Comparison of ENCODE assay signal across 8 mouse cellular contexts in genomic region chr9:59485511-59486075, GRCm38 (mm10). TPM values are rescaled to one million over a fixed set of nuclear protein-coding genes. Genes with fewer than 3 reads are reported as not detected.
DNase-seq lines count a peak whose midpoint lies in the region; ATAC-seq and TF ChIP-seq lines count a peak whose summit lies in the region.

No protein-coding gene starts in this region.

- WGBS in forebrain, embryonic 13.5 days: under 1% methylated on average over 34 of the region's 34 CpGs
- under 1% methylated on average over 34 of the region's 34 CpGs for WGBS in heart, postnatal 0 days
- WGBS in lung, embryonic 15.5 days: under 1% methylated on average over 31 of the region's 34 CpGs

- peak; percentile 49 for DNase-seq in c-Kit-positive CD71-positive TER-119-positive erythroid progenitor cells, embryonic 14.5 days (ENCODE audit: low spot score)
- peak; percentile 36 for DNase-seq in heart, postnatal 0 days (ENCODE audit: low spot score)
- peak; percentile 29 to 36 for DNase-seq in layer of hippocampus, adult 2 months (ENCODE audit: low spot score in 2 of 2)
- peak; percentile 56 to 57 for DNase-seq in thymus, adult 18-20 months

- H3K36me3 ChIP-seq in ES-Bruce4 (ENCODE audit: control insufficient read depth, insufficient read depth, low read length, poor library complexity, severe bottlenecking): 0 out of 2 replicates have a peak, but pooled peaks cover 2% of the 10 kb centered on the region
- no peaks in the 10 kb centered on the region for H3K36me3 ChIP-seq in forebrain, embryonic 13.5 days (ENCODE audit: poor library complexity, severe bottlenecking)
- H3K36me3 ChIP-seq in heart, postnatal 0 days (replicated peaks; ENCODE audit: control insufficient read depth, insufficient read depth, low read length): no peaks in the 10 kb centered on the region
- no peaks in the 10 kb centered on the region for H3K36me3 ChIP-seq in lung, embryonic 15.5 days

- H3K4me1 ChIP-seq in ES-Bruce4 (ENCODE audit: control insufficient read depth, insufficient read depth, low read length): no peaks in the 10 kb centered on the region
- H3K4me1 ChIP-seq in forebrain, embryonic 13.5 days: peaks cover 27% of the 10 kb centered on the region
- peaks cover 5% of the 10 kb centered on the region; the same call in 1 of the 2 replicates for H3K4me1 ChIP-seq in heart, postnatal 0 days (ENCODE audit: control insufficient read depth, insufficient read depth)
- 0 out of 2 replicates have a peak, but pooled peaks cover 4% of the 10 kb centered on the region for H3K4me1 ChIP-seq in lung, embryonic 15.5 days

- H3K27ac ChIP-seq in ES-Bruce4 (ENCODE audit: insufficient read depth, low read length): peak overlapping the region; percentile 68
- peak overlapping the region; percentile 100 for H3K27ac ChIP-seq in forebrain, embryonic 13.5 days
- H3K27ac ChIP-seq in heart, postnatal 0 days (ENCODE audit: low read depth): peak overlapping the region; percentile 99
- peak overlapping the region; percentile 92 for H3K27ac ChIP-seq in layer of hippocampus, adult 2 months
- peak overlapping the region; percentile 99 for H3K27ac ChIP-seq in lung, embryonic 15.5 days

- H3K4me3 ChIP-seq in ES-Bruce4 (ENCODE audit: low read depth, low read length): peak overlapping the region; percentile 93
- peak overlapping the region; percentile 100 for H3K4me3 ChIP-seq in forebrain, embryonic 13.5 days
- peak overlapping the region; percentile 88 for H3K4me3 ChIP-seq in heart, postnatal 0 days (ENCODE audit: low read depth, low read length)
- peak overlapping the region; percentile 55 for H3K4me3 ChIP-seq in layer of hippocampus, adult 2 months
- H3K4me3 ChIP-seq in lung, embryonic 15.5 days: peak overlapping the region; percentile 89

- H3K9me3 ChIP-seq in ES-Bruce4 (replicated peaks; ENCODE audit: control insufficient read depth, insufficient read depth, low read length, poor library complexity, severe bottlenecking): no peaks in the 10 kb centered on the region
- no peaks in the 10 kb centered on the region for H3K9me3 ChIP-seq in forebrain, embryonic 13.5 days (replicated peaks)
- no peaks in the 10 kb centered on the region for H3K9me3 ChIP-seq in heart, postnatal 0 days (replicated peaks; ENCODE audit: control insufficient read depth, low read length)
- H3K9me3 ChIP-seq in lung, embryonic 15.5 days: no peaks in the 10 kb centered on the region

- peak; percentile 44 for ATAC-seq in forebrain, embryonic 13.5 days
- peak; percentile 52 for ATAC-seq in heart, postnatal 0 days (ENCODE audit: insufficient read depth, low read depth)
- peak; percentile 60 for ATAC-seq in lung, embryonic 15.5 days (ENCODE audit: borderline replicate concordance, extremely low read depth, low FRiP score, low TSS enrichment)
- ATAC-seq in neutrophil, adult 5-6 weeks (ENCODE audit: extremely low read depth, insufficient number of reproducible peaks, low FRiP score, poor library complexity, severe bottlenecking): peak; percentile 24

- no peak for TF ChIP-seq EP300 in ES-Bruce4 (IDR thresholded peaks at IDR 0.05; ENCODE audit: insufficient read depth, low read depth, low read length)
- TF ChIP-seq EP300 in heart, postnatal 0 days (IDR thresholded peaks at IDR 0.05; ENCODE audit: low read depth): no peak

- peak overlapping the region; percentile 83 for H3K9ac ChIP-seq in ES-Bruce4 (ENCODE audit: low read depth, poor library complexity, severe bottlenecking)
- H3K9ac ChIP-seq in forebrain, embryonic 13.5 days: peak overlapping the region; percentile 99
- peak overlapping the region; percentile 91 for H3K9ac ChIP-seq in heart, postnatal 0 days (replicated peaks; ENCODE audit: low read depth, low read length)
- peak overlapping the region; percentile 96 for H3K9ac ChIP-seq in lung, embryonic 15.5 days

- TF ChIP-seq POLR2A in ES-Bruce4 (IDR thresholded peaks at IDR 0.05; ENCODE audit: insufficient read depth, low read length): no peak

- H3K27me3 ChIP-seq in ES-Bruce4 (ENCODE audit: control insufficient read depth, insufficient read depth, low read length, poor library complexity, severe bottlenecking): no peaks in the 10 kb centered on the region
- H3K27me3 ChIP-seq in forebrain, embryonic 13.5 days: no peaks in the 10 kb centered on the region
- no peaks in the 10 kb centered on the region for H3K27me3 ChIP-seq in heart, postnatal 0 days (ENCODE audit: control insufficient read depth, insufficient read depth, low read length)
- H3K27me3 ChIP-seq in lung, embryonic 15.5 days: no peaks in the 10 kb centered on the region

- no peak for TF ChIP-seq CTCF in ES-Bruce4 (IDR thresholded peaks at IDR 0.05; ENCODE audit: low read depth, low read length)
- TF ChIP-seq CTCF in heart, postnatal 0 days (IDR thresholded peaks at IDR 0.05; ENCODE audit: low read depth): no peak
- TF ChIP-seq CTCF in layer of hippocampus, adult 2 months (conservative IDR thresholded peaks at IDR 0.05): peak; percentile 52

- H3K4me2 ChIP-seq in forebrain, embryonic 13.5 days: peak overlapping the region; percentile 84
- H3K4me2 ChIP-seq in heart, postnatal 0 days (ENCODE audit: low read depth, low read length): peak overlapping the region; percentile 80
- peak overlapping the region; percentile 87 for H3K4me2 ChIP-seq in lung, embryonic 15.5 days

RNA-seq across cellular contexts. Expression of gene Arih1, which starts 0.8 kb away (rescaled TPM):
- polyA plus RNA-seq in ES-Bruce4 (2011; ENCODE audit: insufficient read depth, insufficient read length, low read depth, missing spikeins): 127 and 152 TPM in 2 replicates
- polyA plus RNA-seq in forebrain, embryonic 13.5 days (2015; fragmentation: Nextera tagmentation; extraction: Ambion mirVana): 18.0 and 19.0 TPM in 2 replicates
- total RNA-seq in heart, postnatal 0 days (2014; rRNA removed; ENCODE audit: low replicate concordance): 31.9 and 70.4 TPM in 2 replicates
- 7.8 and 7.9 TPM in 2 replicates for polyA plus RNA-seq in heart, postnatal 0 days (2015; fragmentation: Nextera tagmentation; extraction: Ambion mirVana)
- 100 to 1,000 TPM; 106 TPM for total RNA-seq in layer of hippocampus, adult 2 months (2021)
- 13.6 and 15.3 TPM in 2 replicates for polyA plus RNA-seq in lung, embryonic 15.5 days (2015; fragmentation: Nextera tagmentation; extraction: Ambion mirVana)
- total RNA-seq in neutrophil, adult 5-6 weeks (2017): 146 and 152 TPM in 2 replicates

RNA-seq across cellular contexts. Expression of gene Hexa, which starts 53.7 kb away (rescaled TPM):
- 75.6 and 81.1 TPM in 2 replicates for polyA plus RNA-seq in ES-Bruce4 (2011; ENCODE audit: insufficient read depth, insufficient read length, low read depth, missing spikeins)
- 35.8 and 38.8 TPM in 2 replicates for polyA plus RNA-seq in forebrain, embryonic 13.5 days (2015; fragmentation: Nextera tagmentation; extraction: Ambion mirVana)
- 74.4 and 90.9 TPM in 2 replicates for total RNA-seq in heart, postnatal 0 days (2014; rRNA removed; ENCODE audit: low replicate concordance)
- polyA plus RNA-seq in heart, postnatal 0 days (2015; fragmentation: Nextera tagmentation; extraction: Ambion mirVana): 42.2 and 48.9 TPM in 2 replicates
- total RNA-seq in layer of hippocampus, adult 2 months (2021): 10 to 100 TPM; 47.8 to 51.0 TPM
- 63.2 and 63.4 TPM in 2 replicates for polyA plus RNA-seq in lung, embryonic 15.5 days (2015; fragmentation: Nextera tagmentation; extraction: Ambion mirVana)
- 104 and 105 TPM in 2 replicates for total RNA-seq in neutrophil, adult 5-6 weeks (2017)

RNA-seq across cellular contexts. Expression of gene Tmem202, which starts 54.1 kb away (rescaled TPM):
- not detected in 2 replicates for polyA plus RNA-seq in ES-Bruce4 (2011; ENCODE audit: insufficient read depth, insufficient read length, low read depth, missing spikeins)
- polyA plus RNA-seq in forebrain, embryonic 13.5 days (2015; fragmentation: Nextera tagmentation; extraction: Ambion mirVana): 0.49 TPM in 1 of 2 replicates, not detected in the other
- not detected in 2 replicates for total RNA-seq in heart, postnatal 0 days (2014; rRNA removed; ENCODE audit: low replicate concordance)
- 0.47 and 0.63 TPM in 2 replicates for polyA plus RNA-seq in heart, postnatal 0 days (2015; fragmentation: Nextera tagmentation; extraction: Ambion mirVana)
- total RNA-seq in layer of hippocampus, adult 2 months (2021): 1 to 10 TPM; 2.4 to 2.8 TPM
- polyA plus RNA-seq in lung, embryonic 15.5 days (2015; fragmentation: Nextera tagmentation; extraction: Ambion mirVana): 0.20 TPM in 1 of 2 replicates, not detected in the other
- total RNA-seq in neutrophil, adult 5-6 weeks (2017): 5.4 and 6.2 TPM in 2 replicates

Comparison
In these comparisons a context has a peak if more than half of its experiments do, and no peak if none do; other contexts are left out.
1. Peak in every context shown above with its lines: DNase-seq, ATAC-seq, H3K4me3 ChIP-seq and H3K27ac ChIP-seq.